Mouse (Mus musculus) frontal cortex, postnatal 14 days (tissue): ENCODE measurements around the gene Fgfr2.
"Not testable (repeated sequence)": the region's sequence is repeated elsewhere in the genome, so short reads cannot be mapped to it uniquely, and the experiment has no call there.

Source experiments
- DNase-seq, 2 experiments: peaks; one replicate each; pipeline ENCODE4 v3.0.0; 2022; ENCODE audit warnings: low spot score in 2 of 2

Fgfr2 gene

DNA sequence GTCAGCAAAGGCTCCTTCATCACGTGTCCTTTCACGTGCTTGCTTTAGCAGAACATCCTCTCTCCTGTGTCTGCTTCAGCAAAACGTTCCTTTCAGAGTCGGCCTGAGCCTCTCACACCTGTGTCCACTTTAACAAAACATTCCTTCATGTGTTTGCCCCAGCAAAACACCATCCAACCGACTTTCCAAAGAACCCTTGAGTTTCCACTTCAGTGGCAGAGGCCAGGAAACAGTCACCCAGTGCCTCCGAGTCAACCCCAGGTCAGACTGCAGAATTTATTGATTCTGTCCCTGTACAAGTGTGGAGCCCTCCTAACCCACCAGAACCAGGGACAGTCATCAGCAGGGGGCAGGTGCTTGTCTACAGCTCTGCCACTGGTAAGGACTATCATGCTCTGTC, 460.3 kb downstream of the Fgfr2 start:
- not testable (repeated sequence) for DNase-seq

DNA sequence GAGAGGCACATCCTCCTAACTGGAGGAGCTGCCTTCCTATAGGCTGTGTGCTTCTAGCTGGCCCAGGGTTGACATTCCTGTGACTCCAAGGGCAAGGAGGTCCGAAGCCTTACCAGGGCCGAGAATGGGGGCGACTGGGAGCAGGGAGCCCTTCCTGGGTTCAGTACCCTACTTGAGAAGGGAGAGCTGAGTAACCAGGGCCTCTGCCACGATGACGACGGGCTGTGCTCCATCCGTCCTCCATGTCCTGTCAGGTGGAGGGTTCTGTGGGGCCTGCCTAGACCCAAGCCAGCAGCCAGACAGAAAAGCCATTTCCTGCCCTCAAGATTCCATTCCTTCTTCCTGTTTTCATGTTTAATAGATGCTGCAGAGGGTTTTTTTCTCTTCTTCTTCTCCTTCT, 463.5 kb downstream of the Fgfr2 start:
- DNase-seq, result no peak

DNA sequence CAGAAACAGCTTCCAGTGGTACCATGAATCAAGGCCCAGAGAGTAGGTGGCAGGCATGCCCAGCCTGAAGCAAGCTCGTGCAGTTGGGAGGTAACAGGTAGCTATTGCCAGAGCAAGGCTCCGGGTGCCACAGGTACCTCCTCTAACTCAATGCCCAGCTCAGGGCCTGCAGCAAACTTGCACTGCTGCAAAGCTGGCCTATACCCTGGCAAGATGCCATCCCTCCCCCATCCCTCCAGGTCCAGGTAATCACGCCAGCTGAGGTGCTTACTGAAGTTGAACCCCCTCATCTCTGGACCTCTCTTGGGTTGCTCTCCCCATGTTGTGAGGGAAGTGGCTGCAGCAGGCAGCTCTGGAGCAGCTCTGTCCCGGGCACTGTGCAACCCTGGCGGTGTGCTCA, 464.5 kb downstream of the Fgfr2 start:
- DNase-seq, result no peak

DNA sequence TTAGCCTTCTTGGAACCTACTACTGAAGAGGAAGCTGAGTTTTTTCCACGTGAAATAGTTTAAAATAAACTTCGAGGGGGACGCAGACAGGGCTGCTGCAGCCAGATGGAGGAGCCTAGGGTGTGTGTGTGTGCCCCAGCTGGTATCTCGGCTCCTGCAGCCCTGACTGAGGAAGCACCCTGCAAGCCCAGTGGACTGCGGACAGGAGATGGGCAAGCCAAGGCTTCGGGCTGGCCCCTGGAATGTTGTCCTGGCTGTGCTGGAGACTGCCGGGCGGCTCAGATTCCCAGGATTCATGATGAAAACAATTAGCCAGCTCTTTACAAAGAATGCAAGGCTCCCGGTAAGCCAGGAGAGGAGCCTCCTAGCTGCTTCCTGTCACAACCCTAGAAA, 465.1 kb downstream of the Fgfr2 start:
- DNase-seq, result no peak

DNA sequence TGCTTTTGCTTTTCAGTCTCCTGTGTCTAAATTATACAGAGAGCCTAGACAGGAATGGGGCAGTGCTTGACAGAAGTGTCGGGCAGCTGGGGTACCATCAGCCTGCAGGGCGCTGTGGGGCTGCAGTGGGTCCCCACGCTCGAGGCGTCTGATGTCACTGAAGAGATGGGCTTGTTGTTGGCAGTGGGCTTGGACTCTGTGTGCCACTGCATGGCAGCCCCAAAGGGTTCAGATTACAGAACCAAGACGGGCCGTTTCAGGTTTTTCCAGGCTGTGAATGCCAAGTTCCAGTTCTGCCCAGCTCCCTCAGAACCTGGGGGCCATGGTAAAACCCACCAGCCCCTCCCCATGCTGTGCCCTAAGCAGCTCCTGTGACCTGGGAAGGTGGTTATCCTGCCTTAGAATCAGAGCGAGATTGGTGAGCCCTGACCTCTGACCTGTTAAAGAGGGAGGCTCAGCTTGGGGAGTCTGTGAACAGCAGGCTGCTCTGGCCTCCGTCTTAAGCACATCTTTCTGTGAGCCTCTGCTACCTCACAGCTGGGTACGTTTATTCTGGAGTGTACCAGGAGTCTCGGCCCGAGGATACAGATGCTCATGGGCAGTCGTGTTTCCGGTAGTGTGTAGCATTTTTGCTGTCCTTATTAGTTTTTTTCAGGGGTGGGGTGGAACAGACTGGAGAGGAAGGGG, 465.6 kb downstream of the Fgfr2 start:
- DNase-seq, result no peak

- peak; percentile 68 to 80 for DNase-seq
These were observed 466.6 kb downstream of the Fgfr2 start for GRCm38 (mm10) chr7:132656548-132656947.

GRCm38 (mm10) chr7:132656075-132656474, 467.1 kb downstream of the Fgfr2 start:
- peak; percentile 77 to 85 for DNase-seq

DNA sequence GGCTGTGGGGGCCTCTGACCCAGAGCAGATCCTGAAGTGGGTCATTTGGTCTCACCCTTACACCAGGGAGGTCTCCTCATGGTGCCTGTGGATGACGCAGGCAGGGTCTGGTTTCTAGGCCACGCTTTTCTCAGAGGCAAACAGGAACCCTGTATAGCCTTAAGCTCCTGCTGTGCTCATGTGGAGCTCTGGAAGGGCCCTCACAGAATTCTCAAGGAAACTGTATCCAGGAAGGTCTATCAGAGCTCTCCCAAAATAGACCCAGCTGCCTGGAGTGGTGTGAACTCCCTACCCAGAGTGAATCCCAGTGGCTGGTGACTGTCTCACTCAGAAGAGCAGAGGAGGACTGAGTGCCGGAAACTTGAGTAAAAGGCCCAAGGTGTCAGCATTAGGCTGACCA, 468.7 kb downstream of the Fgfr2 start:
- no peak for DNase-seq

GRCm38 (mm10) chr7:132646514-132646913, 476.6 kb downstream of the Fgfr2 start:
- no peak for DNase-seq

DNA sequence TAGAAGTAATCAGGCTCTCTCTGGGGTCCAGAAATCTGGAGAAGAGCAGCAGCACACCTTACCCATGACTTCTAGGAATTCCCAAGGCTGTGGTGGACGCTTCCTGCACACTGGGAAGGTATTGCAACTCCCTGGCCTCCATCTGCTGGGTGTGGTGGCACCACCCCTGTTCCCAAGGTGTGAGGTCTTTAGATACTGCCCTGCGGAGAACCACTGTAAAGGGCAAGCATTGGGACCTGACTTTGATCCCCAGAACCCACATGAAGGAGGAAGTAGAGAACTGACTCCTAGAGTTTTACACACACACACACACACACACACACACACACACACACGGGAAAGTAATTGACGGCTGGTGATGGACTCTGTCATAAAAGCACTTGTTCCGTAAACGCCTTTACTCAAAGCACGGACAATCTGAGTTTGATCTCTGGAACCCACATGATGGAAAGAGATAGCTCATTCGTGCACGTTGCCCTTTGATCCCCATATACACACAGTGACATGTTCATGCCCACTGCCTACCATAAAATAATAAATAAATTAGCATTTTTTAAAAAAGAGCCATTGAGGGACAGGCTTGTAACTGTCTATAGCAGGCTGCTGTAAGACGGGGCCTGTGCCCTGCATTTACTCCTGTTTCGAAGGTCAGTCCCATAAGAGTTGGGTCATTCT, 478.4 kb downstream of the Fgfr2 start:
- no peak for DNase-seq

DNA sequence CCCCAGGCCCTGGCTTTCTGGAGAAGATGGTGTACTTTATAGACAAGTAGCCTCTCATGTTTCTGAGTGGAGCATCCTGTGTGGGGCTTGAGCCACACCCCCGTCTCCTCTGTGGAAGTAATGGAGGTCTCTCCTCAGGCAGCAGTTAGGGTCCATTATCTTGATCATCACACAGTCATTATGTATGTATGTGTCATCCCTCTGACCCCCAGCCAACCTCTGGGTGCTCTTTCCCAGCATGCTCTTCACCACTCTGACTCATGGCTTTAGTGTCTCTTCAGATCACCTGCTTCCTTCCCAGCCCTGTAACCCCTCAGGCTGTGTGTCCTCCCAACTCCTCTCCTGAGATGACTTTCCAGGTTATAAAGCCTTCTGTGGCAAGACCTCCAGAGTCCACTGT, 481.5 kb downstream of the Fgfr2 start:
- DNase-seq, result no peak

GRCm38 (mm10) chr7:132640946-132641345, 482.2 kb downstream of the Fgfr2 start:
- DNase-seq, result no peak

DNA sequence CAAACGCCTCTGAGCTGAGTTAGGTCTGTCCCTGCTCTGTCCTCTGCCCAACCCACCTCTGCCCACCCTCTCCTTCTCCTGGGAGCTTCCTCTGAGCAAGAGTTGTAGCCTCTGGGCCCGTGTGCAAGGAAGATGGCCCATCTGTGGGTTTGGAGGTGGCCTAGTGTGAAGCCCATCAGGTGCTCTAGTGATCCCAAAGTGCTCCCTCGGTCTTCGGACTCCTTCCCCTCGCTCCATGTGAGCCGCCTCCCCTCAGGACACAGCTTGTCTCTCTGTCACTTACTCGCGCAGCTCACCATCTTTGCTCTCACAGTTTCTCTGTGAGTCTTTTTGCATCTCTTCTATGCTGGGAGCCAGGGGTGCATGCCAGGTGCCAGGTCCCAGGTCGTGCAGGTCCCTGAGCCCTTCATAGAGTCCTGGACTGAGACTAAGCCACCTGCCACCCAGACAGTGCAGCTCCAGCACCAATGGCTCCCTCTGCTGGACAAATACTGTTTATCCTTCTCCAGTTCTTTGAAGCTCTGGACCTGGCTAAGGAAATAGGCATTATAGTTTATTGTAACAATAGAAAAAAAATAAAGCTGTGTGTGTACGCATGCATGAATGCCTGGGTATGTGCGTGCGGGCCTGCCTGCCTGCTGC, 484.6 kb downstream of the Fgfr2 start:
- DNase-seq, result no peak

DNA sequence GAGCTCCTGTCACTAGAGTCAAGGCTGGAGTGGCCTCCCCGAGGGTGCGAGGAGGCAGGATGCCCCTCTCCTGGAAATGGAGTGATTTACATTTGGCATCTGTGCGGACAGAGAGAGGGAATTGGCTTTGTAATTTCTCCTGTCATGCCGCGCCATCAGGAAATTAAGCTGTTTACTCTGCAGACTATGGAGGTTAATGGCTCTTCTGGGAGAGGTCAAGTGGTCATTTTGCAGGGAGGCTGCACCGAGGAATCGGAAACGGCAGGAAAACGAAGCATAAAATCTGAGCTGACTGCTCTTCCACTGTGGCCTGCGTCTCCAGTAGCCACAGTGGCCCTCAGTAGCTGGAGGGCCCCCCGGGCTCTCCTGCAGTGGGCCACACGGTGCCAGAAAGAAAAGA, 485.9 kb downstream of the Fgfr2 start:
- DNase-seq, result no peak

- DNase-seq, result peak; percentile 31 to 46
These were observed 491.8 kb downstream of the Fgfr2 start for GRCm38 (mm10) chr7:132631313-132631712.

GRCm38 (mm10) chr7:132627448-132627847, 495.7 kb downstream of the Fgfr2 start:
- DNase-seq, result no peak

DNA sequence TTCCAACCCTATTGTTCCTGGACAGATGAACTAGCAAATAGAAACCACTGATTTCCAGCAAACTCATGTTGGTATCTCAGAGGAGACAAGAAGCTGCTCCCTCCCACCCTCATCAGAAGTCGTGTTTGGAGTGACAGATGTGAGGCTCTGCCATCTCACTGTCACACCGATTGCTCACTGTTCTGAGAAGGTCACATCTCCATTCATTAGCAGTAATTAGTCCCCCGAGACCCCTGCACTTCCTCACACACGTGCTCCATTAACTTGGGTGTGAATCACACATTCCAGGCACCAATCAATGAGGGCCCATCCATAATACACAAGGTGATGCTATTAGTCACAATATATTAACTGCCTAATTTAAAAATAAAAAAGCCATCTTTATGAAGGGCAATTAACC, 497.0 kb downstream of the Fgfr2 start:
- no peak for DNase-seq

DNA sequence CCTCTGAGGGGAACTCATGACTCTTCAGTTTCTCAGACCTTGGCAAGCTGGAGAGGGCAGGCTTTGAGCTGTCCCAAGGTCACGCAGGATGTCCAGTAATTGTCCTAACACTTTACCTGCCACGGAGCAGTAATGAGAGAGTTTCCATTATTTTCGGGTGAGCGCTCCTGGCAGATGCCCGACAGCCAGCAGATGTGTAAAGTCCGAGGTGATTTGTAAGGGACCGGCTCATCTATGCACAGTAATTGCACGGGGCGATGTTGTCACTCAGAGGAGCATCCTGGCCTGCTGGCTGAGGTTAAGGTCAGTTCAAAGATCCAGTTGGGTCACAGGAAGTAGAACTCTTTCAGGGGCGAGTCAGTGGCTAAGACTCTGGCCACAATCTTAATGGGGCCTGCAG, 499.0 kb downstream of the Fgfr2 start:
- DNase-seq, result no peak

GRCm38 (mm10) chr7:132619975-132620918, 502.9 kb downstream of the Fgfr2 start:
- no peak for DNase-seq

- DNase-seq, result no peak
These were observed 503.6 kb downstream of the Fgfr2 start for GRCm38 (mm10) chr7:132619549-132619948.

DNA sequence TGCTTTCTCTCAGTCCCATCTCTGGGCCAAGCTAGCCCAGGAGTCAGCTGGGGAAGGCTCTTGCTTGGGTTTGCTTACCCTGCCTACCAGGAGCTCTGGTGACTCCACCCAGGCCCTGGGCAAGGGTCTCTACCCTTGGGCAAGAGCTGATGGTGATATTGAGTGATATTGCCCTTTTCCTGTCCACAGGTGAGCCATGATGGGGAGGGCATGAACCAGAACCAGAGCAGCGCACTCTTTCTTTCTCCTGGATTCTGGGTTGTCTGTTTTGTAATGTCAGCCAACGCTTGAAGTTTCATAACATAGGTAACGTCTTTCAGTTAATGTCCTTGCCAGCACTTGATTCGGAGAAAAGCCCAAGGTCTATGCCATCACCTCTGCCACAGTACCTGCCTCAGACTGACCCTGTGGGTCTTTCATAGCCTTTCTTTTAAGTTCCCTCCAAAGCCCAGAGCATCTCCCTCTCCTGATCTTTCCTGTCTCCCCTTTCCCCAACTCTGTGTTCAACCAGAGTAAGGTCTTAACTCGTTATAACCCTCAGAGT, 506.1 kb downstream of the Fgfr2 start:
- no peak for DNase-seq

- no peak for DNase-seq
These were observed 506.8 kb downstream of the Fgfr2 start for GRCm38 (mm10) chr7:132616391-132616790.
